Mouse (Mus musculus) E14TG2a.4 (cell line): ENCODE measurements around the gene H2-Eb2.

ENCODE experiments used
- CTCF ChIP-seq: conservative IDR thresholded peaks from 2 replicates; pipeline ENCODE4 v1.5.1; 2014; ENCODE audit warnings: low read length
- NANOG ChIP-seq: IDR thresholded peaks from 2 replicates; pipeline ENCODE4 v1.6.1; 2014; ENCODE audit warnings: borderline replicate concordance, low read length, mixed read lengths
- POU5F1 ChIP-seq: IDR thresholded peaks from 2 replicates; pipeline ENCODE4 v1.6.1; 2014; ENCODE audit warnings: low read length, borderline replicate concordance

DNA sequence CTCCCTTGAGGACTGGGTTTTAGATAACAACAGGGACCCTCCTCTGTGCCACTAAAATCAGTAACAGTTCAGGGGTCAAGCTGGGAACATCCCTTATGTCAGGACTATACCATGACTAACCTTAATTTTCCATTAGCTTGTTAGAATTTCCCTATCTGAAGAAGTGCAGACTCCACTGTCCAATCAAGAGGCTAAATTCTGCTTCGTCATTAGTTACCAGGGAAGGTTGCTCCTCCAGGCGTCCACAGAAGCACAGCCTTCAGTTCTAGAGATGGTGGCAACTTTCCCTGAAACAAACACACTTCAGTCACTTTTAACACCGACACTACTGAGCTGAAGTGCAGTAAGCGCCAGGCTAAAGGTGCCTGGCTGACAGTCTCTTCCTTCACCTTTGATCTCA is 20.7 kb upstream of the H2-Eb2 start:
- TF ChIP-seq CTCF (no peak), NANOG (no peak), POU5F1 (no peak)
